Mouse (Mus musculus) spleen, adult 2 months (tissue): ENCODE data around the gene Ascl4.

Experiments
- CTCF ChIP-seq: fragments of 200-500 bp; IDR thresholded peaks from 2 replicates; pipeline ENCODE4 v1.5.1; 2011; ENCODE audit warnings: mild to moderate bottlenecking, inconsistent platforms; ENCODE audit not compliant: insufficient read depth, insufficient read length, insufficient replicate concordance; ENCODE audit errors: extremely low read depth
- POLR2A ChIP-seq: fragments of 200-500 bp; IDR thresholded peaks from 2 replicates; pipeline ENCODE4 v1.6.1; 2011; ENCODE audit warnings: low read depth, low read length, inconsistent platforms

GRCm38 (mm10) chr10:85916498-85917309, 10.8 kb upstream of the Ascl4 start, which contains the start of gene Prdm4:
- TF ChIP-seq POLR2A (peak; percentile 16; the same call in 1 of the 2 replicates), CTCF (no peak)
